Mouse (Mus musculus): ENCODE data around the gene Tor3a. TPM values are rescaled to one million over a fixed set of nuclear protein-coding genes. Genes with fewer than 3 reads are reported as not detected.
"Not testable (repeated sequence)": the region's sequence is repeated elsewhere in the genome, so short reads cannot be mapped to it uniquely, and the experiment has no call there.

Tor3a gene
- polyA plus RNA-seq, 1 experiment from 2014 or later, result 6.5 TPM

DNA sequence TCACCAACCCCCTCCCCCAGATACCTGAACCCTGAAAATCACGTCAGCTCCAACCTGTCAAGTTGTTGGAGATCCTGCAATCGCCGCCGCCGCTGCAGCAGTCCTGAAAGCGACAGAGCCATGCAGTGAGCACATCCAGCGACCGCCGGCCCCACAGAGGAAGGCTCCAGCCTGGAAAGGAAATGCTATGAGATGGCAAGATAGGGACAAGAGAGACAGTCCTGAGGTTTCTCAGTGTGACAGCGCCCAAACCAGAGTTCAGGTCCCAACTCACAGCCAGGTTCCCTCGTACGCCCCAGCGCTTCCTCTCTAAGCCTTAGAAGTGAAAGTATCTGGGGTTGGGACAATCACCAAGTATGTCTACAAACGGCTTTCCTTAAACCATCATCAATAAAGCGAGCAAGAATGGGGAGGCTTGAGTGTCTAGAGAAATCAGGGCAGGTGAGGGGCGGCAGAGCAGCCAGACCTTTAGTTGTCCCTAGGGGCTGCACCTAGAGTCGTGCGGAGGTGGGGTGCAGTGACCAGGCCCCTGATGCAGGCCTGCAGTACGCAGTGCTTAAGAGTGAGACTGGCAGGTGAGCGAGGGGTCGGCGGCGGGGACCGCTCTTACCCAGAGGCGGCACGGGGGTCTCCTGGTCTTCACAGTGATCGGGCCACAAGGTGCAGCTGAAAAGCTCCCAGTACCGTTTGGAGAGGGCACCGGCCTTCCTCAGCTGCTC is 521 bp downstream of the Tor3a start:
- DNase-seq (ENCODE audit: low spot score) (peak; percentile 56), ATAC-seq (ENCODE audit: low FRiP score) (peak; percentile 46; the same call in 1 of the 2 replicates)
- Histone ChIP-seq H3K4me1 (replicated peaks; ENCODE audit: control insufficient read depth, insufficient read depth, low read length) (peaks cover 3% of the 10 kb centered on the region; the same call in 1 of the 2 replicates), H3K27me3 (ENCODE audit: control insufficient read depth, insufficient read depth, low read length) (no peaks in the 10 kb centered on the region), H3K4me3 (ENCODE audit: low read depth, low read length) (peak overlapping the region; percentile 50), H3K4me2 (replicated peaks; ENCODE audit: low read depth, low read length) (peak overlapping the region; percentile 98), H3K36me3 (ENCODE audit: control insufficient read depth, insufficient read depth, low read length) (no peaks in the 10 kb centered on the region), H3K27ac (ENCODE audit: low read depth, low read length) (no peak overlapping the region), H3K9me3 (ENCODE audit: control insufficient read depth, low read length) (no peaks in the 10 kb centered on the region), H3K9ac (ENCODE audit: low read depth, low read length) (peak overlapping the region; percentile 57)
- 1% methylated on average over 29 of the region's 29 CpGs for WGBS

DNA sequence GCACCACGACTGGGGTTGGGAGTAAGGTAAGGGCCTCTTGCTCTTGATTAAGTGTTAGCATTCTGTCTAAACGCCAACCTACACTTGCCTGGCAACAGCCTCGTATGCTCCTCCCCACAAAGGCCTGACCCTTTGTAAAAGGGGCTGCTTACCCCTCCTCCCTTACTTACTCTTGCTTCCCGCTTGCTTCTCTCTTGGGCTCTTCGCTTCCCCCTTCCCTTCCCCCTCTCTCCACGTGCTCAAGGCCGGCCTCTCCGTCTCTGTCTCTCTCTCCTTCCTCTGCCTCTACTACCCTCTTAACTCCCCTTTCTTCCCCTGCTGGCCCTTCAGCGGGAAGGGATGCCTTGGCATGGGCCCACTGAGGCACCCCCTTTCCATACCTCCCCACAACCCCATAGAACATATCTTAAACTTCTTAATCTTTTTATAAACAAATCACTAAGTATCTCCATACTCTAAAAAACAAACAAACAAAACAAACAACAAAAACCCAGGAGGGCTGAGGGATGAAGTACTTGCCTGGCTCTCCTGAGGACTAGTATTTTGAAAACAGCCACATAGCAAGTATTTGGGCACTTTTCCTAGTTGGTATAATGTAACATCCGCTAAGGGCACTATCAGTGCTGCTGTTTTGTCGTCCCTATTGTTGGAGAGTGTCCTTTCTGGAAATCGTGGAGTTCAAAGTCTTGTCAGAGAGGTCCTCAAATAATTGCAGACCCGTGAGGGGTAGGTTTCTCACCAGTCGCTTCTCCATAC is 1.3 kb downstream of the Tor3a start:
- Histone ChIP-seq H3K4me1 (replicated peaks; ENCODE audit: control insufficient read depth, insufficient read depth, low read length) (peaks cover 3% of the 10 kb centered on the region; the same call in 1 of the 2 replicates), H3K4me3 (ENCODE audit: low read depth, low read length) (peak overlapping the region; percentile 50), H3K27ac (ENCODE audit: low read depth, low read length) (no peak overlapping the region), H3K9me3 (ENCODE audit: control insufficient read depth, low read length) (no peaks in the 10 kb centered on the region), H3K27me3 (ENCODE audit: control insufficient read depth, insufficient read depth, low read length) (no peaks in the 10 kb centered on the region), H3K4me2 (replicated peaks; ENCODE audit: low read depth, low read length) (peak overlapping the region; percentile 98), H3K9ac (ENCODE audit: low read depth, low read length) (peak overlapping the region; percentile 57), H3K36me3 (ENCODE audit: control insufficient read depth, insufficient read depth, low read length) (no peaks in the 10 kb centered on the region)
- ATAC-seq (ENCODE audit: low FRiP score), result peak; percentile 50
- DNase-seq (ENCODE audit: low spot score), result peak; percentile 41
- 4% methylated on average over 14 of the region's 14 CpGs for WGBS

DNA sequence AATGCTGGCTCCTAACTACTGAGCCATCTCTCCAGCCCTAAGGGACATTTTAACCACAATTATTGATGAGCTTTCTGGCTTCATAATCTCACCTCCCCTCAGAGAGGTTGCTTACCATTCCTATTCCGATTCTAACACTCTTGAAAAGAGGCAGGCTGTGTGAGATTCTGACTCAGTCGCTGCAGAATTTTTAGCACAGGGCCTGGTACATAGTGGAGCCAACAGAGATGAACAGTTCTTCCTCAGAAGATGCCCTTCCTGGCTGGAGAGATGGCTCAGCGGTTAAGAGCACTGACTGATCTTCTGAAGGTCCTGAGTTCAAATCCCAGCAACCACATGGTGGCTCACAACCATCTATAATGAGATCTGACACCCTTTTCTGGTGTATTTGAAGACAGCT is 2.2 kb downstream of the Tor3a start:
- 87% methylated on average over 3 of the region's 3 CpGs for WGBS
- no peak overlapping the region for H3K4me3 ChIP-seq (ENCODE audit: low read depth, low read length)
- H3K9ac ChIP-seq (ENCODE audit: low read depth, low read length), result no peak overlapping the region
- no peak for DNase-seq (ENCODE audit: low spot score)
- H3K27me3 ChIP-seq (ENCODE audit: control insufficient read depth, insufficient read depth, low read length), result no peaks in the 10 kb centered on the region
- H3K36me3 ChIP-seq (ENCODE audit: control insufficient read depth, insufficient read depth, low read length), result no peaks in the 10 kb centered on the region
- H3K4me2 ChIP-seq (replicated peaks; ENCODE audit: low read depth, low read length), result no peak overlapping the region
- H3K4me1 ChIP-seq (replicated peaks; ENCODE audit: control insufficient read depth, insufficient read depth, low read length), result peaks cover 3% of the 10 kb centered on the region; the same call in 1 of the 2 replicates
- no peaks in the 10 kb centered on the region for H3K9me3 ChIP-seq (ENCODE audit: control insufficient read depth, low read length)
- no peak for ATAC-seq (ENCODE audit: low FRiP score)
- no peak overlapping the region for H3K27ac ChIP-seq (ENCODE audit: low read depth, low read length)

DNA sequence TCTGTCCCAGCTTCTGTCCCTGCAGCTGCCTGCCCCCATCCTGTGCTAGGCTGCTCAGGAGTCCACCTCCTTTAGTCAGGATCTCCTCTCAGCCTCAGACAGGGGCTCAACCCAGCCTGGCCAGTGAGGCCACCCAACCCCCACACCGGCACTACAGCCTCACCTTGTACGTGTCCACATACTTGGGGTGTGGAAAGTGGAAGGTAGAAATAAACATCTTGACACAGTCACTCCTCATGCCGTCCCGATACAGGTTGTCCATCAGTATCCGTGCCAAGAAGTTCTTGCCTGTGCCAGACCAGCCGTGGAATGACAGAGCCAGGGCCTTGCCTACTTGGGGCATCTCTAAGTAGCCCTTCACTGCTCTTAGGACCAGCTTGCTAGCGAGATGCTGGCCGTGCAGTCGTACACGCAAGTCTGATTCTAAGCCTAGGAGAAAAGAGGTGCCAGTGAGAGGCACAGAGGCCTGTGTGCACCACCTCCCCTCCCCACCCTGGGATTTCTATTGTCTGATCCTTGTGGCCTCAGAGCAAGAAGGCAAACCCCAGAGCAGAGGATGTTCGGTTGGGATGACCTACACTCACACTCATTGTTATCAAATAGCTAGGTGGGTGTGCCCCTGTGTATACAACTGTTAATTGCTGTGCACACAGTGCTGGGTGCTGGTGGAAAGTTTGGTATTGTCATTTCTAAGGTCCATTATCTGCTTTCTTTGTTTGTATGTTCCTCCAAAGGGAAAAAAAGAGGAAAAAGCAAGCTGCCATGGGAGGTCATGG is 4.8 kb downstream of the Tor3a start:
- WGBS, result 38% methylated on average over 11 of the region's 11 CpGs
- no peaks in the 10 kb centered on the region for H3K9me3 ChIP-seq (ENCODE audit: control insufficient read depth, low read length)
- peaks cover 3% of the 10 kb centered on the region; the same call in 1 of the 2 replicates for H3K4me1 ChIP-seq (replicated peaks; ENCODE audit: control insufficient read depth, insufficient read depth, low read length)
- no peaks in the 10 kb centered on the region for H3K27me3 ChIP-seq (ENCODE audit: control insufficient read depth, insufficient read depth, low read length)
- H3K4me3 ChIP-seq (ENCODE audit: low read depth, low read length), result no peak overlapping the region
- no peak overlapping the region for H3K4me2 ChIP-seq (replicated peaks; ENCODE audit: low read depth, low read length)
- no peak overlapping the region for H3K9ac ChIP-seq (ENCODE audit: low read depth, low read length)
- ATAC-seq (ENCODE audit: low FRiP score), result no peak
- no peaks in the 10 kb centered on the region for H3K36me3 ChIP-seq (ENCODE audit: control insufficient read depth, insufficient read depth, low read length)
- no peak overlapping the region for H3K27ac ChIP-seq (ENCODE audit: low read depth, low read length)
- DNase-seq (ENCODE audit: low spot score), result no peak

DNA sequence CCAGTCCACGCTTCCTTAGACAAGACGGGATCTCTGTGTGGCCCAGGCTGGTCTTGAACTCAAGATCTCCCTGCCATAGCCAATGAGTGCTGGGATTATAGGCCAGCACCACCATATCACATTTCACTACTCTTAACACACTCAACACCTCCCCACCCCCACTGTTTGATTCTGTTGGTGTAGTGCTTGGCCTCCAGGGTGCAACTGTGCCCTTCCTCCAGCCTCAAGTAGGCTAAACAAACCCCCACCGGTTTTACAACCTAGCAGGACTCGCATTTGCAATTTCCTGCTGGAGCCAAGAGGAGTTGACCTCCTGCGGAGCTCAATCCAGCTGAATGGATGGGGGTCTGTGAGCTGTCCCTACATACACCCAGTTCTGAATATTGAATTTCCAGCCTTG is 5.6 kb downstream of the Tor3a start:
- H3K4me1 ChIP-seq (replicated peaks; ENCODE audit: control insufficient read depth, insufficient read depth, low read length), result peaks cover 2% of the 10 kb centered on the region; the same call in 1 of the 2 replicates
- no peaks in the 10 kb centered on the region for H3K36me3 ChIP-seq (ENCODE audit: control insufficient read depth, insufficient read depth, low read length)
- no peak overlapping the region for H3K9ac ChIP-seq (ENCODE audit: low read depth, low read length)
- ATAC-seq (ENCODE audit: low FRiP score), result no peak
- no peak for DNase-seq (ENCODE audit: low spot score)
- WGBS, result 34% methylated on average over 5 of the region's 5 CpGs
- H3K4me2 ChIP-seq (replicated peaks; ENCODE audit: low read depth, low read length), result no peak overlapping the region
- no peak overlapping the region for H3K27ac ChIP-seq (ENCODE audit: low read depth, low read length)
- no peaks in the 10 kb centered on the region for H3K27me3 ChIP-seq (ENCODE audit: control insufficient read depth, insufficient read depth, low read length)
- H3K9me3 ChIP-seq (ENCODE audit: control insufficient read depth, low read length), result no peaks in the 10 kb centered on the region
- H3K4me3 ChIP-seq (ENCODE audit: low read depth, low read length), result no peak overlapping the region

DNA sequence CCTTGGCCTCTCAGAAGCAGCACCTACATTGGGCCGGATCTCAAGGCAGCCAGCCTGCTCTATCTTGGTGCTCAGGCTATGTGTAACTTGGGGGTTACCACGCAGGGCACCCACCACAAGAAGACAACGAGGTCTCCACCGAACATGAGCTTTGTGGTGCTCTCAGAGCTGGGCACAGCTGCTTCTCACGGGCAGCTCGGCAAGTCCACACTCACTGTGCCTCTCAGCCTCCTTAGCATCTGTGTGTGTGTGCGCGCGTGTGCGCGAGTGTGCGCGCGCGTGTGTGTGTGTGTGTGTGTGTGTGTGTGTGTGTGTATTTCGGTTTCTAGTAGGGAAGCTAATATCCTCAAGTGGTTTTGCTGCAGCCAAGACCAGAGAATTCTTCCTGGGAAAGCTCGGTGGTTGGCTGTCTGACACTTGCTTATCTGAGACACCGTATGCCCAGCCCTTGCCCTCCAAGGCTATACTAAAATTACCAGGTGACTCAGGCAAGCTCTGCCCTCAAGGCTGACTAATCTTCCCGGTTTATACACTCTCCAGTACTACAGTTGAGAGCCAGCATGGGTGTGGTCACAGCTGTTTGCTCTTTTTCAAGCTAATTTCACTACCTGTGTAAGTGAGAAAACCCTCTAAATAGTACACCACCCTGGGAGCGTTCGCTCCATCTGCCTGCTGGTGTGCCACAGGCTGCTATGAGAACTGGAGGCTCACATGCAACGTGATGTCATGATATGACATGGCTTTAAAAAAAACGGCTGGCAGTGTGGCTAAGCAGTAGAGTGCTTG is 6.8 kb downstream of the Tor3a start:
- H3K9ac ChIP-seq (ENCODE audit: low read depth, low read length), result no peak overlapping the region
- H3K27me3 ChIP-seq (ENCODE audit: control insufficient read depth, insufficient read depth, low read length), result no peaks in the 10 kb centered on the region
- H3K36me3 ChIP-seq (ENCODE audit: control insufficient read depth, insufficient read depth, low read length), result no peaks in the 10 kb centered on the region
- 85% methylated on average over 18 of the region's 23 CpGs for WGBS
- H3K4me1 ChIP-seq (replicated peaks; ENCODE audit: control insufficient read depth, insufficient read depth, low read length), result no peaks in the 10 kb centered on the region
- no peak overlapping the region for H3K4me2 ChIP-seq (replicated peaks; ENCODE audit: low read depth, low read length)
- H3K9me3 ChIP-seq (ENCODE audit: control insufficient read depth, low read length), result no peaks in the 10 kb centered on the region
- DNase-seq (ENCODE audit: low spot score) (no peak), ATAC-seq (ENCODE audit: low FRiP score) (no peak)
- no peak overlapping the region for H3K27ac ChIP-seq (ENCODE audit: low read depth, low read length)
- no peak overlapping the region for H3K4me3 ChIP-seq (ENCODE audit: low read depth, low read length)

DNA sequence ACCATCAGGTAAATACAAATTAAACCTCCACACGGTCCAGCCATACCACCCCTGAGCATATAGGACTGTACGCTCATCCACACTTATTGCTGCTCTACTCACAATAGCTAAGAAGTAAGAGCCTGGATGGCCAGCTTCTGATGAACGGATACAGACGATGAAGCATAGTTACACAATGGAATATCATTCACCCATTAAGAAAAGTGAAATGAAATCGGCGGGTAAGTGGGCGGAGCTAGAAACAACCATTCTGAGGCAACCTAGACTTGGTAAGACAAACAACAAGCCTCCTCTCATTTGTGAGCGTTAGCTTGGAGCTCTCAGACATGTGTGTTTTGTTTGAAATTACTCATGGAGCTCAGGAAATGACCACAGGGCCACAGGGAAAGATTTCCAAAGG is 8.4 kb downstream of the Tor3a start:
- no peak for ATAC-seq (ENCODE audit: low FRiP score)
- WGBS, result 85% methylated on average over 8 of the region's 8 CpGs
- H3K4me1 ChIP-seq (replicated peaks; ENCODE audit: control insufficient read depth, insufficient read depth, low read length), result no peaks in the 10 kb centered on the region
- DNase-seq (ENCODE audit: low spot score), result no peak
- H3K27me3 ChIP-seq (ENCODE audit: control insufficient read depth, insufficient read depth, low read length), result no peaks in the 10 kb centered on the region
- no peak overlapping the region for H3K9ac ChIP-seq (ENCODE audit: low read depth, low read length)
- no peaks in the 10 kb centered on the region for H3K36me3 ChIP-seq (ENCODE audit: control insufficient read depth, insufficient read depth, low read length)
- no peak overlapping the region for H3K27ac ChIP-seq (ENCODE audit: low read depth, low read length)
- H3K4me3 ChIP-seq (ENCODE audit: low read depth, low read length), result no peak overlapping the region
- H3K4me2 ChIP-seq (replicated peaks; ENCODE audit: low read depth, low read length), result no peak overlapping the region
- H3K9me3 ChIP-seq (ENCODE audit: control insufficient read depth, low read length), result no peaks in the 10 kb centered on the region

DNA sequence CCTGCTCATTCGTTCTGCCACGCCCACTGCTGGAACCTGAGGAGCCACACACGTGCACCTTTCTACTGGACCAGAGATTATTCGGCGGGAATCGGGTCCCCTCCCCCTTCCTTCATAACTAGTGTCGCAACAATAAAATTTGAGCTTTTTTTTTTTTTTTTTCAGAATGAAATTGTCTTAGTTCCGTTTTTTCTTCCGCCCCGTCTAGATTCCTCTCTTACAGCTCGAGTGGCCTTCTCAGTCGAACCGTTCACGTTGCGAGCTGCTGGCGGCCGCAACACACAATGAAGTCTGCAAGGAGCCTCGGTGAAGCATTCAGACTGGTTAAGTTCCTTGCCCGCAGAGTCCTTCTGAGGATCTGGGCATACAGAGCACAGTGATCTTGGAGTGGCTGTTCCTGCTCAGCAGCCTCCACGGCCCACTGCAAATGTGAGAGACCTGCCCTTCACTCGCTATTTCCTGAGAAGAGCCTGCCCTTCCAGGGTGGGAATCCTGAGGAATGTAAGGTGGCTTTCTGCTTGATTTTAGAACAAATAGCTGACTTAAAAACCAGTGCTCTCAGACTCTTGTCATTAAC is 13.4 kb downstream of the Tor3a start:
- H3K4me3 ChIP-seq (ENCODE audit: low read depth, low read length); ATAC-seq (ENCODE audit: low FRiP score); H3K9me3 ChIP-seq (ENCODE audit: control insufficient read depth, low read length); H3K9ac ChIP-seq (ENCODE audit: low read depth, low read length); H3K4me1 ChIP-seq (replicated peaks; ENCODE audit: control insufficient read depth, insufficient read depth, low read length); DNase-seq (ENCODE audit: low spot score); H3K36me3 ChIP-seq (ENCODE audit: control insufficient read depth, insufficient read depth, low read length); H3K27ac ChIP-seq (ENCODE audit: low read depth, low read length); H3K4me2 ChIP-seq (replicated peaks; ENCODE audit: low read depth, low read length); H3K27me3 ChIP-seq (ENCODE audit: control insufficient read depth, insufficient read depth, low read length): not testable (repeated sequence)
- WGBS, result 82% methylated on average over 16 of the region's 21 CpGs

All from hindbrain, embryonic 11.5 days (tissue).